Mouse (Mus musculus): ENCODE measurements around the gene Srp72. TPM values are rescaled to one million over a fixed set of nuclear protein-coding genes. Genes with fewer than 3 reads are reported as not detected.
A peak's percentile ranks its signal among the peaks of the same experiment; 100 is the strongest.

The Srp72 gene
- polyA plus RNA-seq, 1 experiment from 2014 or later, result 93.3 TPM

DNA sequence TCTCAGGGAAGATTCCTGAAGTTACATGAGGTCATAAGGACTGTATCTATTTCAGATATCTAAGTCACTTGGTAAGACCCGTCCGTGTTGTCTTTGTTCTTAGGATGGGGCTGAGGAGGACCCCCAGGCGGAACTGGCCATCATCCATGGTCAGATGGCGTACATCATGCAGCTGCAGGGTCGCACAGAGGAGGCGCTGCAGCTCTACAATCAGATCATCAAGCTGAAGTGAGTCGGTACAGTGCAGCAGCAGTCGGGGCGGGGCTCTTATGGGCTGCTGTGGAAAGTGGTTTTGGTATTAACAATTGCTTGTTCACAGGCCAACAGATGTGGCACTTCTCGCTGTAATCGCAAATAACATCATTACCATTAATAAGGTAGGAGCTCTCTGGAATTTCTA lies 9.5 kb downstream of the Srp72 start:
- H3K27me3 ChIP-seq (ENCODE audit: control insufficient read depth, insufficient read depth, low read length), result no peaks in the 10 kb centered on the region

DNA sequence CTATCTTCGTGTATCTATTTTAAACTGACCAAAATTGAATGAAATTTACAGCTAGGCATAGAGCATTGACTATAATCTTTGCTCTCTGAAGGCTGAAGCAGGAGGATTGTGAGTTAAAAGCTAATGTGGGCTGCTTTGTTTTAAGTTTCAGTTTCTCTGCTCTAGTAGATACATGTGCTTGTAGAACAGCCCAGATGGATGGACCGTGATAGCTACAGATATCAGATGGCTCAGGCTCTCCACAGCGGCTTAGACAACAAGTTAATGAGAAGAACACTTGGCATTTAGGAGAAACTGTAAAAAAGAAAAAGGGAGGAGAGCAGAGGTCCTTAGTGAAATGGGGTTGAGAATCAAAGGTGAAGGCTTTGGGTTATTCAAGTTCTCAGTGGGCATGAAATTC lies 16.3 kb downstream of the Srp72 start:
- Histone ChIP-seq H3K36me3 (ENCODE audit: control insufficient read depth, insufficient read depth, low read length) (peaks cover 51% of the 10 kb centered on the region), H3K27me3 (ENCODE audit: control insufficient read depth, insufficient read depth, low read length) (no peaks in the 10 kb centered on the region)
- 95% methylated on average over 3 of the region's 3 CpGs for WGBS

More for the DNA sequence above, 9.5 kb downstream of the Srp72 start:
- H3K9me3 ChIP-seq (ENCODE audit: control insufficient read depth, low read length), result no peaks in the 10 kb centered on the region
- H3K9ac ChIP-seq (replicated peaks; ENCODE audit: low read depth, low read length), result no peak overlapping the region
- H3K4me1 ChIP-seq (ENCODE audit: control insufficient read depth, insufficient read depth, low read length), result no peaks in the 10 kb centered on the region
- WGBS, result 94% methylated on average over 11 of the region's 11 CpGs
- H3K4me3 ChIP-seq (ENCODE audit: low read depth, low read length), result no peak overlapping the region
- H3K36me3 ChIP-seq (ENCODE audit: control insufficient read depth, insufficient read depth, low read length), result peaks cover 52% of the 10 kb centered on the region
- ATAC-seq (ENCODE audit: low read depth), result no peak
- no peak overlapping the region for H3K4me2 ChIP-seq (ENCODE audit: low read depth, low read length)
- no peak overlapping the region for H3K27ac ChIP-seq (ENCODE audit: low read depth, low read length)

GRCm38 (mm10) chr5:76993174-76993814 lies 18.8 kb downstream of the Srp72 start:
- H3K9me3 ChIP-seq (ENCODE audit: control insufficient read depth, low read length), result no peaks in the 10 kb centered on the region
- H3K4me1 ChIP-seq (ENCODE audit: control insufficient read depth, insufficient read depth, low read length), result no peaks in the 10 kb centered on the region
- 94% methylated on average over 5 of the region's 5 CpGs for WGBS
- no peak for ATAC-seq (ENCODE audit: low read depth)
- H3K4me2 ChIP-seq (ENCODE audit: low read depth, low read length), result no peak overlapping the region
- H3K27me3 ChIP-seq (ENCODE audit: control insufficient read depth, insufficient read depth, low read length), result no peaks in the 10 kb centered on the region
- no peak overlapping the region for H3K27ac ChIP-seq (ENCODE audit: low read depth, low read length)
- H3K4me3 ChIP-seq (ENCODE audit: low read depth, low read length), result no peak overlapping the region
- no peak overlapping the region for H3K9ac ChIP-seq (replicated peaks; ENCODE audit: low read depth, low read length)
- peaks cover 57% of the 10 kb centered on the region for H3K36me3 ChIP-seq (ENCODE audit: control insufficient read depth, insufficient read depth, low read length)

More for the DNA sequence above, 16.3 kb downstream of the Srp72 start:
- no peak overlapping the region for H3K4me2 ChIP-seq (ENCODE audit: low read depth, low read length)
- ATAC-seq (ENCODE audit: low read depth), result no peak
- no peak overlapping the region for H3K27ac ChIP-seq (ENCODE audit: low read depth, low read length)
- no peaks in the 10 kb centered on the region for H3K9me3 ChIP-seq (ENCODE audit: control insufficient read depth, low read length)
- H3K4me1 ChIP-seq (ENCODE audit: control insufficient read depth, insufficient read depth, low read length), result no peaks in the 10 kb centered on the region
- H3K4me3 ChIP-seq (ENCODE audit: low read depth, low read length), result no peak overlapping the region
- no peak overlapping the region for H3K9ac ChIP-seq (replicated peaks; ENCODE audit: low read depth, low read length)

GRCm38 (mm10) chr5:76998416-76998815 lies 23.9 kb downstream of the Srp72 start:
- Histone ChIP-seq H3K27me3 (ENCODE audit: control insufficient read depth, insufficient read depth, low read length) (no peaks in the 10 kb centered on the region), H3K4me1 (ENCODE audit: control insufficient read depth, insufficient read depth, low read length) (no peaks in the 10 kb centered on the region), H3K9ac (replicated peaks; ENCODE audit: low read depth, low read length) (no peak overlapping the region), H3K27ac (ENCODE audit: low read depth, low read length) (no peak overlapping the region), H3K9me3 (ENCODE audit: control insufficient read depth, low read length) (no peaks in the 10 kb centered on the region), H3K36me3 (ENCODE audit: control insufficient read depth, insufficient read depth, low read length) (peaks cover 48% of the 10 kb centered on the region), H3K4me3 (ENCODE audit: low read depth, low read length) (no peak overlapping the region), H3K4me2 (ENCODE audit: low read depth, low read length) (no peak overlapping the region)
- WGBS, result 57% methylated on average over 5 of the region's 5 CpGs
- ATAC-seq (ENCODE audit: low read depth), result peak; percentile 49; the same call in 1 of the 2 replicates

- WGBS, result 92% methylated on average over 17 of the region's 17 CpGs
Observed at GRCm38 (mm10) chr5:77001192-77001591, 26.7 kb downstream of the Srp72 start.

GRCm38 (mm10) chr5:77004051-77004821 lies 29.8 kb downstream of the Srp72 start, which contains the start of gene Arl9:
TSS of gene Arl9 (plus strand) at chr5:77004055.
- Histone ChIP-seq H3K36me3 (ENCODE audit: control insufficient read depth, insufficient read depth, low read length) (peaks cover 11% of the 10 kb centered on the region), H3K4me1 (ENCODE audit: control insufficient read depth, insufficient read depth, low read length) (no peaks in the 10 kb centered on the region), H3K9ac (replicated peaks; ENCODE audit: low read depth, low read length) (no peak within 1 kb of the TSS), H3K9me3 (ENCODE audit: control insufficient read depth, low read length) (no peaks in the 10 kb centered on the region), H3K27ac (ENCODE audit: low read depth, low read length) (no peak within 1 kb of the TSS), H3K4me2 (ENCODE audit: low read depth, low read length) (no peak within 1 kb of the TSS), H3K27me3 (ENCODE audit: control insufficient read depth, insufficient read depth, low read length) (no peaks in the 10 kb centered on the region), H3K4me3 (ENCODE audit: low read depth, low read length) (no peak within 1 kb of the TSS)
- ATAC-seq (ENCODE audit: low read depth), result no peak
- WGBS, result 94% methylated on average over 6 of the region's 6 CpGs

More at GRCm38 (mm10) chr5:77001192-77001591, 26.7 kb downstream of the Srp72 start:
- no peak overlapping the region for H3K27ac ChIP-seq (ENCODE audit: low read depth, low read length)
- no peak overlapping the region for H3K4me2 ChIP-seq (ENCODE audit: low read depth, low read length)
- no peak overlapping the region for H3K9ac ChIP-seq (replicated peaks; ENCODE audit: low read depth, low read length)
- peaks cover 28% of the 10 kb centered on the region for H3K36me3 ChIP-seq (ENCODE audit: control insufficient read depth, insufficient read depth, low read length)
- H3K4me1 ChIP-seq (ENCODE audit: control insufficient read depth, insufficient read depth, low read length), result no peaks in the 10 kb centered on the region
- ATAC-seq (ENCODE audit: low read depth), result no peak
- no peak overlapping the region for H3K4me3 ChIP-seq (ENCODE audit: low read depth, low read length)
- no peaks in the 10 kb centered on the region for H3K9me3 ChIP-seq (ENCODE audit: control insufficient read depth, low read length)
- H3K27me3 ChIP-seq (ENCODE audit: control insufficient read depth, insufficient read depth, low read length), result no peaks in the 10 kb centered on the region

DNA sequence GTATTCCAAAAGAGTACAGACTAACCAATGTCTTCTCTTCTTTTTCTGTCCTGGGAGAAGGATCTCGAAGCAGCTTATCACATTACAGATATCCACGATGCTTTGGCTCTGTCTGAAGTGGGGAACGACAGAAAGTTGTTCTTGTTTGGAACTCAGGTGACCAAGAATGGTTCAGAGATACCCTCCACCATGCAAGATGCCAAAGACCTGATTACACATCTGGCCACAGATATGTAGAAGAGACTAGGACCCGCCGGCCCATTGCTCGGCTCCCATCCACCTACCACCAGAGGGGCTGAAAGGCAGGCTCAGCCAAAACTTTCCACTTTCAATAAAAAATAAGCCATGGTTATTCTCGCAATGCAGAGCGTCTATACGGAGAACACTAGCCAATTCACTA lies 35.9 kb downstream of the Srp72 start:
- Histone ChIP-seq H3K4me3 (ENCODE audit: low read depth, low read length) (no peak overlapping the region), H3K9ac (replicated peaks; ENCODE audit: low read depth, low read length) (no peak overlapping the region), H3K4me1 (ENCODE audit: control insufficient read depth, insufficient read depth, low read length) (no peaks in the 10 kb centered on the region), H3K36me3 (ENCODE audit: control insufficient read depth, insufficient read depth, low read length) (no peaks in the 10 kb centered on the region), H3K9me3 (ENCODE audit: control insufficient read depth, low read length) (no peaks in the 10 kb centered on the region), H3K4me2 (ENCODE audit: low read depth, low read length) (no peak overlapping the region), H3K27ac (ENCODE audit: low read depth, low read length) (no peak overlapping the region), H3K27me3 (ENCODE audit: control insufficient read depth, insufficient read depth, low read length) (no peaks in the 10 kb centered on the region)
- WGBS, result 93% methylated on average over 9 of the region's 9 CpGs
- ATAC-seq (ENCODE audit: low read depth), result no peak

- WGBS, result 73% methylated on average over 3 of the region's 3 CpGs
- H3K27ac ChIP-seq (ENCODE audit: low read depth, low read length), result no peak overlapping the region
- no peaks in the 10 kb centered on the region for H3K36me3 ChIP-seq (ENCODE audit: control insufficient read depth, insufficient read depth, low read length)
- H3K27me3 ChIP-seq (ENCODE audit: control insufficient read depth, insufficient read depth, low read length), result no peaks in the 10 kb centered on the region
- H3K4me3 ChIP-seq (ENCODE audit: low read depth, low read length), result no peak overlapping the region
- no peaks in the 10 kb centered on the region for H3K4me1 ChIP-seq (ENCODE audit: control insufficient read depth, insufficient read depth, low read length)
- H3K4me2 ChIP-seq (ENCODE audit: low read depth, low read length), result no peak overlapping the region
- no peak for ATAC-seq (ENCODE audit: low read depth)
- no peak overlapping the region for H3K9ac ChIP-seq (replicated peaks; ENCODE audit: low read depth, low read length)
- no peaks in the 10 kb centered on the region for H3K9me3 ChIP-seq (ENCODE audit: control insufficient read depth, low read length)
Observed at GRCm38 (mm10) chr5:77011082-77011481, 36.6 kb downstream of the Srp72 start.

DNA sequence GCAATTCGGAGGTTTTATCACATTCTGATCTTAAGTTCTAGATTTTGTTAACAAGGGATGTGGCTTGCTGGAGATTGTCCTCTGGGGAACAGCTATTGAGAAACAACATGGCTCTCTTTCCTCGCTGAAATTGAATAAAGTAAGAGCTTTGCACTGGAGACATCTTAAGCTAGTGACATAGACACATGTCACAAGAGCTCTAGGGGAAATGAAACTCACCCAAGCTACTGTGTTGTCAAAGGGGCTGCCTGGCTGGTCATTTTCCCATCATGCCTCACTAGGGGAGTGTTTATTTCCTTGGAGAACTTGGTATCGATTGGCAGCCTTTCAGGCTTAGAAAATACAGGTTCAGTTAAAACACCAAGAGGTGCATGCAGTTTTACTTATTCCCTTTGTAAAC lies 38.7 kb downstream of the Srp72 start:
- H3K27ac ChIP-seq (ENCODE audit: low read depth, low read length), result no peak overlapping the region
- H3K4me1 ChIP-seq (ENCODE audit: control insufficient read depth, insufficient read depth, low read length), result no peaks in the 10 kb centered on the region
- no peaks in the 10 kb centered on the region for H3K36me3 ChIP-seq (ENCODE audit: control insufficient read depth, insufficient read depth, low read length)
- no peak overlapping the region for H3K9ac ChIP-seq (replicated peaks; ENCODE audit: low read depth, low read length)
- H3K4me3 ChIP-seq (ENCODE audit: low read depth, low read length), result no peak overlapping the region
- 84% methylated on average over 3 of the region's 3 CpGs for WGBS
- H3K9me3 ChIP-seq (ENCODE audit: control insufficient read depth, low read length), result no peaks in the 10 kb centered on the region
- ATAC-seq (ENCODE audit: low read depth), result no peak
- no peaks in the 10 kb centered on the region for H3K27me3 ChIP-seq (ENCODE audit: control insufficient read depth, insufficient read depth, low read length)
- no peak overlapping the region for H3K4me2 ChIP-seq (ENCODE audit: low read depth, low read length)
